Mouse (Mus musculus) liver, adult 2 months (tissue): ENCODE data around the gene Clip2.
"Not testable (repeated sequence)": the region's sequence is repeated elsewhere in the genome, so short reads cannot be mapped to it uniquely, and the experiment has no call there.

Experiments used
- CTCF ChIP-seq: fragments of 200-500 bp; IDR thresholded peaks from 2 replicates; pipeline ENCODE4 v1.5.1; 2011; ENCODE audit warnings: low read depth, low read length, control low read depth
- POLR2A ChIP-seq: fragments of 200-500 bp; IDR thresholded peaks from 2 replicates; pipeline ENCODE4 v1.6.1; 2011; ENCODE audit warnings: low read length, control low read depth; ENCODE audit not compliant: insufficient read depth; ENCODE audit errors: extremely low read depth

- not testable (repeated sequence) for TF ChIP-seq CTCF, POLR2A
Measured at GRCm38 (mm10) chr5:134478886-134479285, 73.3 kb downstream of the Clip2 start.
